Mouse (Mus musculus) limb, embryonic 12.5 days (tissue): Measurements from ENCODE around the gene Krba1. TPM values are rescaled to one million over a fixed set of nuclear protein-coding genes. Genes with fewer than 3 reads are reported as not detected.

Experiments
- ATAC-seq: fragments of 200-750 bp; cut with Nextera tagmentation; 2 replicates; pipeline ENCODE4 v1.8.0; 2017; ENCODE audit warnings: low read depth, moderate TSS enrichment; ENCODE audit not compliant: insufficient number of reproducible peaks, insufficient read depth, low FRiP score, low TSS enrichment
- H3K27ac ChIP-seq: fragments of 300-500 bp; sonication (generic); 2 replicates; pipeline ENCODE4 v1.5.1; 2016; ENCODE audit warnings: mild to moderate bottlenecking, moderate library complexity
- H3K27me3 ChIP-seq: fragments of 300-500 bp; sonication (generic); 2 replicates; pipeline ENCODE4 v1.6.1; 2016; ENCODE audit warnings: mild to moderate bottlenecking, moderate library complexity
- H3K36me3 ChIP-seq: fragments of 300-500 bp; sonication (generic); 2 replicates; pipeline ENCODE4 v1.6.1; 2016; ENCODE audit warnings: mild to moderate bottlenecking, moderate library complexity
- H3K4me1 ChIP-seq: fragments of 300-500 bp; sonication (generic); replicated peaks from 2 replicates; pipeline ENCODE4 v1.6.1; 2016
- H3K4me2 ChIP-seq: fragments of 300-500 bp; sonication (generic); 2 replicates; pipeline ENCODE4 v1.6.1; 2016; ENCODE audit warnings: mild to moderate bottlenecking, moderate library complexity
- H3K4me3 ChIP-seq: fragments of 300-500 bp; sonication (generic); replicated peaks from 2 replicates; pipeline ENCODE4 v1.5.1; 2016; ENCODE audit warnings: mild to moderate bottlenecking
- H3K9ac ChIP-seq: fragments of 300-500 bp; sonication (generic); replicated peaks from 2 replicates; pipeline ENCODE4 v1.6.1; 2016; ENCODE audit warnings: mild to moderate bottlenecking, moderate library complexity
- H3K9me3 ChIP-seq: fragments of 300-500 bp; sonication (generic); 2 replicates; pipeline ENCODE4 v1.6.1; 2016; ENCODE audit warnings: mild to moderate bottlenecking, moderate library complexity
- WGBS: fragments of 180-500 bp; shearing (Covaris S2); methylation state at CpG from one replicate; pipeline ENCODE4 v1.1.7; 2016; 5-methylcytosine and 5-hydroxymethylcytosine counted together
- microRNA-seq: library from miRNA; unstranded; fragments of <30 nt; microRNA quantifications from one replicate; pipeline ENCODE4, GENCODE M21; 2017
- polyA plus RNA-seq: library from polyadenylated mRNA; unstranded; fragments of >200 nt; fragmentation: Nextera tagmentation; extraction: Ambion mirVana; gene quantifications from 2 replicates; pipeline ENCODE4 v1.2.1, GENCODE M21; 2016

Krba1 gene
- polyA plus RNA-seq, 1 experiment from 2014 or later = 29.9 TPM

DNA sequence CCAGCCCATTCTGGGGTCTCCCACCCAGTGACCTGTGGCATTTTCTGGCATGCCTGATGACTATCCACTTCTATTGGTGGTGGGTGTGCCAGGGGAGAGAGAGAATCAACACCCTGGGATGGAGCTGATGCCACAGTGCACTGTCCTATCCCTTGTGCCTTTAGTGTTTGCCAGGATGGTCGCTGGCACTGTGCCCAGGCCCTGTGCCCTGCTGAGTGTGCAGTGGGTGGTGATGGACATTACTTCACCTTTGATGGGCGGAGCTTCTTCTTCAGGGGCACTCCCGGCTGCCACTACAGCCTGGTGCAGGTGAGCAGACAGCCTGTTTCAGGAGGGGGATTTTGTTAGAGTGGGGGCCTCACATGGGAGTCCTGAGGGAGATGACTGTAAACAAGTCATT, 57.4 kb downstream of the Krba1 start:
- Histone ChIP-seq H3K4me3 (no peak overlapping the region), H3K36me3 (no peaks in the 10 kb centered on the region), H3K9ac (no peak overlapping the region), H3K9me3 (no peaks in the 10 kb centered on the region), H3K27ac (no peak overlapping the region), H3K4me1 (peaks cover 7% of the 10 kb centered on the region), H3K4me2 (no peak overlapping the region), H3K27me3 (no peaks in the 10 kb centered on the region)
- WGBS = 67% methylated on average over 3 of the region's 3 CpGs
- ATAC-seq = no peak

GRCm38 (mm10) chr6:48464966-48465679, 69.7 kb downstream of the Krba1 start:
- H3K9me3 ChIP-seq = no peaks in the 10 kb centered on the region
- no peak for ATAC-seq
- no peaks in the 10 kb centered on the region for H3K27me3 ChIP-seq
- H3K9ac ChIP-seq = 0 out of 2 replicates have a peak overlapping the region, but pooled peaks have one; percentile 23
- H3K27ac ChIP-seq = no peak overlapping the region
- WGBS = 89% methylated on average over 13 of the region's 13 CpGs
- H3K4me1 ChIP-seq = no peaks in the 10 kb centered on the region
- no peaks in the 10 kb centered on the region for H3K36me3 ChIP-seq
- H3K4me2 ChIP-seq = no peak overlapping the region
- no peak overlapping the region for H3K4me3 ChIP-seq

DNA sequence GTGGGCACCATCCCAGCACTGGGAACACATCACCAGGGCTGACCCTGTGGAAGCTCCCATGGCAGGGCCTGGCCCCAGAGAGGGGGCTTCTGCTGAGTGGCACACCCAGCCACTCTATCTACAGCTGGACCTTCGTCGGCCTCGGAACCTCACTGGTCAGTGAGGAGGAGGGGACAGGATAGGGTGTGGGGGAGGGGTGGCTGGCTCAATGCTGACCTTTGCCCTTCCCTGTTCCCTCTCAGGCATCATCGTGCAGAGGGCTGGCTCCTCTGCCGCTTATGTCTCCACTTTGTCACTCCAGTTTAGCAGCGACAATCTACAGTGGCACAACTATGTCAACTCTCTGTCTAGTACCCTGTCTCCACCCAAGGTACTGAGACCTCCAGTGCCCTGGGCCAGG, 71.3 kb downstream of the Krba1 start:
- Histone ChIP-seq H3K4me1 (no peaks in the 10 kb centered on the region), H3K36me3 (no peaks in the 10 kb centered on the region), H3K27me3 (no peaks in the 10 kb centered on the region), H3K27ac (no peak overlapping the region), H3K9me3 (no peaks in the 10 kb centered on the region), H3K4me2 (no peak overlapping the region), H3K9ac (no peak overlapping the region), H3K4me3 (no peak overlapping the region)
- WGBS = 24% methylated on average over 6 of the region's 6 CpGs
- no peak for ATAC-seq

DNA sequence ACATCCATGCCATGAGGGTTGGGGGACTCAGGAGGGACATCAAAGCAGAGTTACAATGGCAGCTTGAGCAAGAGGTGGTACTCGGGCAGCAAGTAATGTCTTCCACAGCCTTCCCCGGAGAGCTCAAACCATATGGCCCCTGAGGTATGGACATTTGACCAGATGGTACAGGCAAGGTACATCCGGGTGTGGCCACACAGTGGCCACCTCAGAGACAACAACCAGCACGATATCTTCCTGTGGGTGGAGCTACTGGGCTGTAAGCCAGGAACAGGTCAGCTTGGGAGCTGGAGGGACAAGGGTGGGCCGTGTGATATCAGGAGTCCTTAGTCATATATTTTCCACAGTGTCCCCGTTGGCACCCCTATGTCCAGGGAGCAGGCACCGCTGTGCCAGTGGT, 72.1 kb downstream of the Krba1 start:
- no peak overlapping the region for H3K4me3 ChIP-seq
- H3K27ac ChIP-seq = no peak overlapping the region
- no peaks in the 10 kb centered on the region for H3K36me3 ChIP-seq
- H3K9ac ChIP-seq = no peak overlapping the region
- WGBS = 70% methylated on average over 7 of the region's 7 CpGs
- no peak overlapping the region for H3K4me2 ChIP-seq
- ATAC-seq = no peak
- H3K4me1 ChIP-seq = no peaks in the 10 kb centered on the region
- no peaks in the 10 kb centered on the region for H3K9me3 ChIP-seq
- H3K27me3 ChIP-seq = no peaks in the 10 kb centered on the region

Small RNA genes lying within 50 kb of the gene (microRNA-seq; reads per million reads assigned to microRNA genes)
- gene Gm24325 = not detected

Other genes starting within 250 kb of the Krba1 start
- gene Zfp467, start 50.2 kb downstream of the Krba1 start, polyA plus RNA-seq = 23.5 and 23.7 TPM in 2 replicates
- gene Sspo, start 52.6 kb downstream of the Krba1 start, polyA plus RNA-seq = 0.33 and 0.38 TPM in 2 replicates
- 5.5 and 6.9 TPM in 2 replicates for gene Atp6v0e2, start 142.0 kb downstream of the Krba1 start, polyA plus RNA-seq
- gene Lrrc61, start 159.2 kb downstream of the Krba1 start, polyA plus RNA-seq = 9.0 and 11.4 TPM in 2 replicates
- gene Rarres2, start 177.2 kb downstream of the Krba1 start, polyA plus RNA-seq = 4.9 and 6.9 TPM in 2 replicates
- not detected in 2 replicates for gene Gm45021, start 194.0 kb downstream of the Krba1 start, polyA plus RNA-seq
- gene Repin1, start 198.3 kb downstream of the Krba1 start, polyA plus RNA-seq = 43.2 and 46.4 TPM in 2 replicates
- 0.72 TPM in 1 of 2 replicates, not detected in the other for gene Gm44965, start 198.4 kb downstream of the Krba1 start, polyA plus RNA-seq
- gene Zfp775, start 206.5 kb downstream of the Krba1 start, polyA plus RNA-seq = 9.7 and 10.5 TPM in 2 replicates
- gene AI854703, start 231.2 kb downstream of the Krba1 start, polyA plus RNA-seq = 0.79 and 1.3 TPM in 2 replicates